Mouse (Mus musculus) intestine, embryonic 16.5 days (tissue): ENCODE measurements at regions not wholly inside any gene's neighbourhood (a gene's known extent, or its start where the extent isn't known, plus 50 kb on each side); places are given as distances from the start of the nearest gene placed in this dataset.

Source experiments
- ATAC-seq: fragments of 200-750 bp; cut with Nextera tagmentation; 2 replicates; pipeline ENCODE4 v1.8.0; 2017; ENCODE audit warnings: moderate TSS enrichment, moderate library complexity
- H3K27ac ChIP-seq: fragments of 300-500 bp; sonication (generic); 2 replicates; pipeline ENCODE4 v1.5.1; 2014; ENCODE audit warnings: mild to moderate bottlenecking, low read length
- H3K27me3 ChIP-seq: fragments of 300-500 bp; sonication (generic); replicated peaks from 2 replicates; pipeline ENCODE4 v1.6.1; 2014; ENCODE audit warnings: low read length, control low read depth, mixed read lengths; ENCODE audit not compliant: control insufficient read depth, insufficient read depth
- H3K36me3 ChIP-seq: fragments of 300-500 bp; sonication (generic); 2 replicates; pipeline ENCODE4 v1.6.1; 2014; ENCODE audit warnings: low read length, control low read depth; ENCODE audit not compliant: control insufficient read depth, insufficient read depth
- H3K4me1 ChIP-seq: fragments of 300-500 bp; sonication (generic); 2 replicates; pipeline ENCODE4 v1.6.1; 2014; ENCODE audit warnings: low read length, control low read depth, mixed read lengths; ENCODE audit not compliant: control insufficient read depth, insufficient read depth
- H3K4me2 ChIP-seq: fragments of 300-500 bp; sonication (generic); 2 replicates; pipeline ENCODE4 v1.6.1; 2014; ENCODE audit warnings: low read depth, low read length, control low read depth
- H3K4me3 ChIP-seq: fragments of 300-500 bp; sonication (generic); 2 replicates; pipeline ENCODE4 v1.5.1; 2014; ENCODE audit warnings: mild to moderate bottlenecking, low read length
- H3K9ac ChIP-seq: fragments of 300-500 bp; sonication (generic); 2 replicates; pipeline ENCODE4 v1.6.1; 2014; ENCODE audit warnings: low read depth, low read length
- H3K9me3 ChIP-seq: fragments of 300-500 bp; sonication (generic); 2 replicates; pipeline ENCODE4 v1.6.1; 2016; ENCODE audit warnings: low read length, control low read depth; ENCODE audit not compliant: control insufficient read depth
- WGBS: fragments of 180-500 bp; shearing (Covaris S2); extraction: QIAGEN DNeasy Blood & Tissue Kit; methylation state at CpG from one replicate; pipeline ENCODE4 v1.1.7; 2014; 5-methylcytosine and 5-hydroxymethylcytosine counted together

DNA sequence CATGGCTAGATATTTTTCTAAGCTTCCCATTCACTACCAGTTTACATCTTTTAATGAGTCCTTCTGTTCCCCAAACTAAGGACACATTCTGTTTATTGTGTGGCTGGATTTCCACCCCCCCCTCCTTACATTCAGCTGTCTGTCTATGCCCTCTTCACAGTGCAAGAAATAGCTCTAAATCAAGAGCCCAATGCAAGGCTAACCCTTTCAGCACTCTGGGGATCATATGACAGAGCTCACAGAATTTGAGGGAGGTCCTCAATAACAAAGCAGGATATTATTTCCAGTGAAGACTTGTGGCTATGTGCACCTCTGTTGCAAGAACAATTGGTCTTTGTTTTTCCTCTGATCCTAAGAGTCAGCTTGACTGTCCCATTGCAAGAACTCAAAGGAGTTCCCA, 874.1 kb upstream of the Gje1 start:
- no peak overlapping the region for H3K4me3 ChIP-seq
- no peaks in the 10 kb centered on the region for H3K4me1 ChIP-seq
- H3K36me3 ChIP-seq: no peaks in the 10 kb centered on the region
- H3K4me2 ChIP-seq: no peak overlapping the region
- no peak overlapping the region for H3K9ac ChIP-seq
- ATAC-seq: no peak
- H3K27ac ChIP-seq: no peak overlapping the region
- no peaks in the 10 kb centered on the region for H3K27me3 ChIP-seq
- no peaks in the 10 kb centered on the region for H3K9me3 ChIP-seq

DNA sequence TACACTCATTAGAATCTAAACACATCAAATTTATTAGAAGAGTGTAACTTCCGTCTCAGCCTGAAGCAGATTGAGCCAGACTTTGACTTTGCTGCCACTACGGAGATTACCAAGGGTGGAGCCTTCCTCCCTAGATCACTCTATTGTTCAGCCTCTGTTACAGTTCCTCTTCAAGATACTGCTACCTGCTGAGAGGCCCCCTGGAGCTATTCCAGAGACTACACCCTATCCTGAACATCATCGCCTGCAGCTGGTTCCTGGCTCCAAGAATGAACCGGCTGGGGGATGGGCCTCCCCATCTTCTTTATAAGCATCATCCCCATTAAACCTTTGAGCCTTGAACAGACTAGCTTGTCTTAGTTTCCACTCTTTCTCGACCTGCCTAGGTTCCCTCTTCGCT, 868.1 kb upstream of the Gje1 start:
- no peak for ATAC-seq
- H3K4me1 ChIP-seq: no peaks in the 10 kb centered on the region
- H3K4me2 ChIP-seq: no peak overlapping the region
- no peaks in the 10 kb centered on the region for H3K27me3 ChIP-seq
- H3K36me3 ChIP-seq: no peaks in the 10 kb centered on the region
- no peaks in the 10 kb centered on the region for H3K9me3 ChIP-seq
- 73% methylated on average over 6 of the region's 6 CpGs for WGBS
- H3K4me3 ChIP-seq: no peak overlapping the region
- H3K27ac ChIP-seq: no peak overlapping the region
- no peak overlapping the region for H3K9ac ChIP-seq

DNA sequence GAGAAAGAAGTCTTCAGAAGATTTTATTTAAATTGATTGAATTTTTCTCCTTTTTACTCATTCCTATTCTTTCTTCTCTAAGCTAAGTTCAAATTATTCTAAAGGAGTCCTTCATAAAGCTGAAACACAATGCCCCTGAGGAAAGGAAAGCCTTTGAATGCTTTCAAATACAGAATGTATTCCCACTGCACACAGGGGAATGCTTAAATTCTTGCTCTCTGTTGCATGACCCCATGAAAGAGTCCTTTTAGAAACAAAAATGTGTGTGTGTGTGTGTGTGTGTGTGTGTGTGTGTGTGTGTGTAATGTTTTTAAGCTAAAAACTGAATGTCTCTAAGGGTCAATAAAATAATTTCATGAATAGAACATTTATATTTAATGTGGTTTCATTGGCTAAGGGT, 846.1 kb upstream of the Gje1 start:
- ATAC-seq: no peak
- Histone ChIP-seq H3K36me3 (no peaks in the 10 kb centered on the region), H3K27me3 (no peaks in the 10 kb centered on the region), H3K27ac (no peak overlapping the region), H3K9me3 (no peaks in the 10 kb centered on the region), H3K4me2 (no peak overlapping the region), H3K4me1 (no peaks in the 10 kb centered on the region), H3K9ac (no peak overlapping the region), H3K4me3 (no peak overlapping the region)

DNA sequence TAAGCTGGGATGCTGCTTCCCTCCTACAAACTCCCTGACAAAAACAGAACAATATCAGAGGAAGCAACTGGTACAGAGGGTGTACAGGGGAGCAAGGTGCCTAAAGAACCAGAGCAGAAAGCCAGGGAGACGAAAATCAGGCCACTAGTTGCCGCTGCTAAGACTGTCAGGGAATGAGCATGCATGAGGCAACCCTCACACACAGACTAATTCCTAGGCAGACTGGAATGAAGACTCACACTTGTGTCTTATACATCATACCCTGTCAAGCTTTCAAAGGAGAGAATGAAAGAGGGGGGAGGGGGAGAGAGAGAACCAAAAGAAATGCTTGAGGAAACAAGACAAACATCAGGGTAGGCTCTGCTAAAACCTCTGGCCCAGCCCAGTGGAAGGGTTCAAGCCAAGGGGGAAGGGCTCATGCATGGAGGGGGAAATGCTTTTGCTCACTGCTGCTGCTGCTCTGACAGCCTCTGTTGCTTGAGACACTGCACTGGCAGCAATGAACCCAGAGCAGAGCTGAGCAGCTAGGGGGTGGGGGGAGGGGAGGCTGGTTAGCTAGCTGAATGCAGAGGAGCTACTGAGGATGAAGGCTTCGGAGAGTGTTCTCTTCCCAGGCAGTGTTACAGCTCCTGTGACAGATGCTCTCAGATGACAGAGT, 835.5 kb upstream of the Gje1 start:
- no peak overlapping the region for H3K27ac ChIP-seq
- H3K36me3 ChIP-seq: no peaks in the 10 kb centered on the region
- no peak overlapping the region for H3K9ac ChIP-seq
- no peak for ATAC-seq
- no peaks in the 10 kb centered on the region for H3K4me1 ChIP-seq
- no peaks in the 10 kb centered on the region for H3K9me3 ChIP-seq
- no peak overlapping the region for H3K4me3 ChIP-seq
- H3K4me2 ChIP-seq: no peak overlapping the region
- 51% methylated on average over 3 of the region's 3 CpGs for WGBS
- no peaks in the 10 kb centered on the region for H3K27me3 ChIP-seq

DNA sequence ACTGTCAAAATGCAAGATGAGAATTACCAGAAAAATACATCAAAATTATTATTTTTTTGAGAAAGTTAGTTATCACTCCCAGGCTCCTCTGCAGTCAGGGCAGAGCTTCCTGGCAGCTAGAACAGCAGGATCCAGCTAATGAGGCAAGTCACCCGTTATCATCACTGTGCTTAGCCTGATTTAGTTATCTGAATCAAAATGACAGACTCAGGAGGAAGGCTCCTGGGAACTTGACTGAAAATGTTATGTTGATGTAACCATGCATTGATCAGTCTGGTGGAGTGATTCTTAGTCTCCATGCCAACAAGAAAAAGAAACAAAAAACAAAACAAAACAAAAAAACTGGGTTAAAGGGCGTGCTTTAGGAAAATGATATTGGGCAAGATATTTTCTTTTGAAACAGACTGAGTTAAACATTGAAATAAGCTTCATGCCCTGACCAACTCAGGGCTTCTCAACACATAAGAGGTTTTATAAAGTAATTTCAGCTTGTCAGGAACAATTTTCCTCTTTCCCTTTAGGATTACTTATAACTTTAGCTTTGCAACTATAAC, 823.9 kb upstream of the Gje1 start:
- H3K36me3 ChIP-seq: no peaks in the 10 kb centered on the region
- no peak overlapping the region for H3K9ac ChIP-seq
- no peaks in the 10 kb centered on the region for H3K9me3 ChIP-seq
- no peak overlapping the region for H3K4me3 ChIP-seq
- 68% methylated on average over 2 of the region's 2 CpGs for WGBS
- no peak overlapping the region for H3K4me2 ChIP-seq
- no peaks in the 10 kb centered on the region for H3K27me3 ChIP-seq
- no peak for ATAC-seq
- H3K4me1 ChIP-seq: no peaks in the 10 kb centered on the region
- no peak overlapping the region for H3K27ac ChIP-seq

DNA sequence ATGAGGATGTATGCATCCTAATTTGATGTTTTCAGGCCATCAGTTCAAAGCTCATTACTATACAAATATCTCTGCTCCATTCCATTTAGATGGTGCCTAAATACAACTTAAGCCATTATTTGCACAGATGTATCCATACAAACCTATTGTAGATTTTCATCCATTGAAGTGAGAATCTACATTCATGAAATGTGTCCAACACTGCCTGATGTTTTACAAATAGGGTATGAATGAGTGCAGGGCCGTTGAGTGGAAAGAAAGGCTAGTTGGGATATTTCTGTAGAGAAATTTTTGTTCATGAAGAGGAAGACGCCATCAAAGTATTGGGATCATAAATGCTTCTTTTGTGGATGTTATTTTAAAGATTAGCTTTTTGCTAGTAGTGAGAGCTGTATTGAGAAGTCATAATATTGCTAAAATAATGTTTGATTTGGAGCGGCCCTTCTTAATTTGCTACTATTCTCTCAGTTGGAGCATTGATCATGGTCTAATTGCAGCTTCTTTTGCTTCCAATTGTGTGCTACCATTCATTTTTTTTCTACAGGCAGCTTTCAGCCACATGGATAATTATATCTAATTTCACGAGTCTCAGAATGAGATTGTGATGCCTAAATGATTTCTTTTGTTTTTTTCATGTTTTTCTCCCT, 822.9 kb upstream of the Gje1 start:
- WGBS: 79% methylated on average over 4 of the region's 4 CpGs
- ATAC-seq: no peak
- Histone ChIP-seq H3K9me3 (no peaks in the 10 kb centered on the region), H3K9ac (no peak overlapping the region), H3K4me2 (no peak overlapping the region), H3K27ac (no peak overlapping the region), H3K4me1 (no peaks in the 10 kb centered on the region), H3K4me3 (no peak overlapping the region), H3K36me3 (no peaks in the 10 kb centered on the region), H3K27me3 (no peaks in the 10 kb centered on the region)

DNA sequence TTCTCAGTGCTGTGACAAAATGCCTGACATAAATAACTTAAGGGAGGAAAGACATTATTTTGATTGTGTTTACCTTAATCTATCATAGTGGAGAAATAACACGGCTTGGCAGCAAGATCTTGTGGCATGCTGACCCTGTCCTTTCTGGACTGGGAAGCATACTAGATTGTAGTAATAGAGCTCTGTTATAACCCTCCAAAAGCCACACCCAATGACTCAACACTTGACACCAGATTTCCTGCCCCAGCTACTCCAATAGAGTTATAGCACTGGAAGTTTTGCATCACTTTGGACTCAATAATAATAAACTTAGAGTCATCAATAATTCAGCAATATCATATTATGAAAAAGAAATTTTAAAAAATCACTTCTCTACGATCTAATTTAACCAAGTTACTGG, 818.0 kb upstream of the Gje1 start:
- Histone ChIP-seq H3K36me3 (no peaks in the 10 kb centered on the region), H3K9ac (no peak overlapping the region), H3K4me1 (no peaks in the 10 kb centered on the region), H3K27me3 (no peaks in the 10 kb centered on the region), H3K9me3 (no peaks in the 10 kb centered on the region), H3K4me2 (no peak overlapping the region), H3K27ac (no peak overlapping the region), H3K4me3 (no peak overlapping the region)
- WGBS: 75% methylated on average over 2 of the region's 2 CpGs
- peak; percentile 76; the same call in 1 of the 2 replicates for ATAC-seq

DNA sequence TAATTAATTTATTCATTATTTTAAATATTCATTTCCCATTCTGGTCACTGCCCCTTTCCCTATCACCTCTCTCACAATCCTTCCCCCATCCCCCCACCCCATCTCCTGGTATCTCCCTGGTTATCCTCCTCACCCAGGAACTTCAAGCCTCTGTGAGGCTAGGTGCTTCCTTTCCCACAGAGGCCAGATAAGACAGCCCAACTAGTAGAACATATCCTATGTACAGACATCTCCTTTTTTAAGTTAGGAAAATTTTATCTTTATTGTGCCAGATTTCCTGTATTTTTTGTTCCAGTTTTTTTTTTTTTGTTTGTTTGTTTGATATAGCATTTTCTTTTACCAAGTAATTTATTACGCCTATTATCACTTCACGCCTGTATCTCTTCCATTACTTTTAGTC, 769.4 kb upstream of the Gje1 start:
- WGBS: 77% methylated on average over 2 of the region's 2 CpGs
- Histone ChIP-seq H3K4me3 (no peak overlapping the region), H3K27me3 (no peaks in the 10 kb centered on the region), H3K36me3 (no peaks in the 10 kb centered on the region), H3K4me2 (no peak overlapping the region), H3K9me3 (no peaks in the 10 kb centered on the region), H3K4me1 (no peaks in the 10 kb centered on the region), H3K9ac (no peak overlapping the region), H3K27ac (no peak overlapping the region)
- ATAC-seq: no peak

DNA sequence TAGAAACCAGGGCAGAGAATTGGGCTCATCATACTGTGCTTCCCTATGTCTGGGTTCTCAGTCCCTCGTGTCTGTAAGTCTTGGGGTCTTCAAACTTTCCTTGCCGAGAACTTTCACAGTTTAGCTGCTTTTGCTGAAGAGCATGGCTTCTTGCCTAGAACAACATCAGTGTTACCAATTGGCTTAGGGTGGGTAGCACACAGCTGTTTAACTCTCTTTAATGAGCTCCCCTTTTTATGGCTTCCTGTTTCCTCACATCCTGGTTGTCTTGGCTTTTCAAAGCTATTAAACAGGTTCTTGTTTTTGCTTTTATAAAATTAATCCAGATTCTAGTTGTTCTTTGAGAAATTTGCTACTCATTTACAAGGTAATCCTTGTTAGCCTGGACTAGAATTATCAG, 725.3 kb upstream of the Gje1 start:
- Histone ChIP-seq H3K4me2 (no peak overlapping the region), H3K4me3 (no peak overlapping the region), H3K27ac (no peak overlapping the region), H3K27me3 (no peaks in the 10 kb centered on the region), H3K9me3 (no peaks in the 10 kb centered on the region), H3K36me3 (no peaks in the 10 kb centered on the region), H3K4me1 (no peaks in the 10 kb centered on the region), H3K9ac (no peak overlapping the region)
- ATAC-seq: no peak
- WGBS: 82% methylated on average over 2 of the region's 2 CpGs

DNA sequence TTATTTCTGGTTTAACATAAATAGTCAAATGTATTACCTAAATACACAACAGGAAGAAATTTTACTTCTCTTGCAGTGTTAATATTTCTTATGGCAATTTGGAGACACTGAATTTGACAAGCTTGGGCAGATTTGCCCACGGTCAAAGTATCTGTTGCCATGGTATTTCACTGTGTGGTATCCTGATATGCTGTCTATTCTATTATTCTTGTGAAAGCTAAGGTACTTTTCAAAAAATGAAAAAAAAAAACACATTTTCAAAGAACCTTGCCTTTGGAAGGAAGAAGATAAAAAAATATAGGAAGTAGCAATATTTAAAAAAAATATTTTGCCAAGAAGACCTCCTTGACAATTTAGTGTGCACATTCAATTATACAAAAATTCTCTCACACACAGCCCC, 723.2 kb upstream of the Gje1 start:
- Histone ChIP-seq H3K27ac (no peak overlapping the region), H3K36me3 (no peaks in the 10 kb centered on the region), H3K4me2 (no peak overlapping the region), H3K9me3 (no peaks in the 10 kb centered on the region), H3K4me1 (no peaks in the 10 kb centered on the region), H3K27me3 (no peaks in the 10 kb centered on the region), H3K9ac (no peak overlapping the region), H3K4me3 (no peak overlapping the region)
- WGBS: 80% methylated on average over 1 of the region's 1 CpGs
- no peak for ATAC-seq
